Mouse (Mus musculus) cerebellum, adult 9-11 months (tissue): ENCODE measurements around the gene Clasp2.
A peak's percentile ranks its signal among the peaks of the same experiment; 100 is the strongest.
"Not testable (repeated sequence)": the region's sequence is repeated elsewhere in the genome, so short reads cannot be mapped to it uniquely, and the experiment has no call there.

Experiments
- DNase-seq: peaks from one replicate; pipeline ENCODE4 v3.0.0; 2022

Gene Clasp2

DNA sequence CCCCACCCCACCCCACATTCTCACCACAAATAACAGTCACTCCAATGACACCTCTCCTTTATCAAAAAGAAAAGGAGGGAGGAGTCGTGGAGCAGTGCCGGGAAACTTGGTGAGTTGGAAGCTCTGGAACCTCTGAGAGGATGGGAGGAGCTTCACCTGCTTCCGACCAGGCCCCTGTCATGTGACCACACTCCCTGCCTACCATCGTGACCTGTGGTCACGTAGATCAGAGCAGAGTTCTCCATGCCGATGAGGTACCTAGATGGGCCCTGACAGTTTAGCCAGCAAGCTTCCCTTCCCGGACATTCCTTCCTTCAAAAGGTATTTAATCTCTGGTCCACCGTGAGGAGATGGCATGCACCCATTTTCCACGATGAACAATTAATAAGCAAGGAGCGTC is 17.2 kb downstream of the Clasp2 start:
- DNase-seq, result no peak

DNA sequence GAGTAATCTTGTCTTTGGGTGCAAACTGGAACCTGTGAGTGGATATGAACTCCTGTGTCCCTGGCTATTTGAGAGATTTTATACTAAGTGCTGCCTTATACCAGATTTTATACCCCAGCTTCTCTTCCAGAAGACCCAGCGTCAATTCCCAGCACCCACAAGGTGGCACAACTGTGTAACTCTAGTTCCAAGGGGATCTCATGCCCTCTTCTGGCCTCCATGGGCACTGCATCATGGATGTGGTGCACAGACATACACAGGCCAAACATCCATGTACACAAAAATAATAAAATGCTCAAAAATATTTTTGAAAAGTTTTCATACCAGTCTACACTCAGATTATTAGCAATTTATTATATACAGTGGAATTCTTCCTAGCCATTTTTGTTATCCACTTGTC is 18.4 kb downstream of the Clasp2 start:
- no peak for DNase-seq

DNA sequence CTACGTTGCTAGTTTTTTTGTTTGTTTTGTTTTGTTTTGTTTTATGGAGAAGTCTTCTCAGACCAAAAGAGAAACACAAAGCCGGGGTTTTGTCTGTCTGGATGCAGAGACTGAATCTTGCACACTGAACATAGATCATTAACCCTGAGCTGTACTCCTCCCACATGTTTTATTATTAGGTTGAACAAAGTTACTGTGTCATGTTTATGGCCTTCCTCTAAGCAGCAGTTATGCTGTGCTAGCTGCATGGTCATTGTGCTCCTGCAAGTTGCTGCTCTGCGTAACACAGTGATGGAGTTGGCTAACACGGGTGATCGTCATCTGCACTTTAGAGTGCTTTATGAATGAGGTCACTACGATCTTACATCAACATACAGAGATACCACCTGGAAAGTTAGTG is 21.1 kb downstream of the Clasp2 start:
- DNase-seq, result no peak

DNA sequence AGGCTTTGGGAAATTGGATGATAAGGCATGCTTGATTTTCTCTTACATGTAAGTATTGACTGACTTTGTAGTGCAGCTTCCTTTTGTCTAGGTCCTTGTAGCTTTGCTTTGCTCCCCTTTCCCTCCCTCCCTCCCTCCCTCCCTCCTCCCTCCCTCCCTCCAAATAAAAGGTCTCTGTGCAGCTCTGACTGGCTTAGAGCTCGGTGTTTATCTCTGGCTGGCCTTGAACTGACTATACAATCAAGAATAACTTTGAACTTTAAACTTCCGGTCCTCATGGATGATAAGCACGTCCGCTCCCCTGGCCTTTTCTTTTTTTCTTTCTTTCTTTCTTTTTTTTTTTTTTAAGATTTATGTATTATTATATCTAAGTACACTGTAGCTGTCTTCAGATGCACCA is 21.9 kb downstream of the Clasp2 start:
- DNase-seq, result no peak

DNA sequence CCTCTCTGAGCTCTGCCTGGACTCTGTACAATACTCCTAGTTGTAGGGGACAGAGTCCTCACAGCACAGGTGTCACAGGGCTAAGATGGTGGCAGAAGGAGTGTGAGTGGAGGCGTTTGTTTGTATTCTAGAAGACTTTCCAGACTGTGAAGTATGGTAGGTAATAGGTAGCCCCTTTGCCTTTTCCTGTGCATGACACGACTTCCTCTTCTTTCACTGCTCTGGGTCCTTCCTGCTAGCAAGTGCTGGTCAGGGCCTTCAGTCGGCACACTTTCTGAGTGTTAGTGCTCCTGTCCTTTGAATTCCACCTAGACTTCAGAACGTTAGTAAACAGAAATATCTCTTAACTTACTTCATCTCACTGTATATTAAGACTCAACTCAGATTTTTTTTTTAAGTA is 29.4 kb downstream of the Clasp2 start:
- DNase-seq, result no peak

DNA sequence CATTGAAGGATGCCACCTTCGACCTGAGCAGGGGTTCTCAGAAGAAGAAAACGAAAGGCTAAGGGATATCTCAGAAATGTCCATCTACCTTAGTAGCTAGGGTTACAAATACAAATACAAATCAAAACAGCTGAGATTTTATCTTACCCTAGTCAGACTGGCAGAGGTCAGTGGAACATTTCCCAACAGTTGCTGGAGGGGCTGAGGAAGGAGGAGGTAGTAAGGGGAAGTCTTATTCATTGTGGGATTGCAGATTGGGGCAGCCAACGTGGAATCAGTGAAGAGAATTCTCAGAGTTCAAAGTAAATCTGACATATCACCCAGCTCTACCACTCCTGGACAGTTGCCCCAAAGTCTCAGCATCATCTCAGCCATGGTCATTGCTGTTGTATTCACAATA is 39.6 kb downstream of the Clasp2 start:
- DNase-seq, result no peak

DNA sequence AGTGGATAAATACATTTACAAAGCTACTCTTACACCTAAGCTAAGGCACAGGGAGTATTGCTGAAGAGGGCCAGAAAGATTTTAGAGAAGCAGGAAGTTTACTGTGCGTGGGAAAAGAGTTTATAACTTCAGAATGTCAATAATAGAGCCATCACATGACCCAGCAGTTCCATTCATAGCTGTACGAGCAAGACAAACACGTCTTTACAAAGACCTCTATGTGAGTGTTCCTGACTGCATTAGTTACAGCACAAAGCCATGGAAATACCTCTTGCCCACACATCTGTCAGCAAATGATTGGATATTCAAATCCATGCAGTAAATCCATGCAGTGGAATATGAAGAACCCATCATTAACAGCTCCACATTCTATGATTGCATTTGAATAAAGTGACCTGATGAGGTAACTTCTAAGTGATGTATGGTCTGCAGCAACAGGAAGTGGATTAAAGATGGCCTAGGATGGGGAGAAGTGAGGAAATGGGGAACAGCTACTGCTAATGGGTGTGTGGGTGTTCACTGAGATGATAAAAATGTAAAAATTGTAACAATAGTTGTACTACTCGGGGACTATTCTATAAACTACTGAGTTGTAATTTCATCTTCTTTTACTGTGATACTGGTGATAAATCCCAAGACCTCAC is 41.2 kb downstream of the Clasp2 start:
- DNase-seq, result no peak

DNA sequence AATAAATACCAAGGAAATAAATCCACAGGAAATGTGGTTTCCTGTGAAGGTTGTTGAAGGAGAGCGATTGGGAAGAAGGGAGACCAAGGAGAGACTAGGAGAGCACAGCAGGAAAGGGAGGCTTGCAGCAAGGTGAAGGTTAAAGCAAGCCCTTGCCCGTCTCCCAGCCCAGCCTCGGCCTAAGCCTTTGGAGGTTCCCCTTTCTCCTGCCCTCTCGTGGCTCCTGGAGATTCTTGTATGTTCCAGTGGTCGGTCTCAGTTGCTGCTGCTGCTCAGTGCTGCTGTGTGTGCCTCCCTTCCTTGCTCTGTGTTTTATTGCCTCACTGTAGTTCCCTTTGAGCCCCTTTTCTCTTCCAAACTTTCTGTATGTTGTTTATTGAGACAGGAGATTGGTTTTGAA is 42.4 kb downstream of the Clasp2 start:
- DNase-seq, result no peak

DNA sequence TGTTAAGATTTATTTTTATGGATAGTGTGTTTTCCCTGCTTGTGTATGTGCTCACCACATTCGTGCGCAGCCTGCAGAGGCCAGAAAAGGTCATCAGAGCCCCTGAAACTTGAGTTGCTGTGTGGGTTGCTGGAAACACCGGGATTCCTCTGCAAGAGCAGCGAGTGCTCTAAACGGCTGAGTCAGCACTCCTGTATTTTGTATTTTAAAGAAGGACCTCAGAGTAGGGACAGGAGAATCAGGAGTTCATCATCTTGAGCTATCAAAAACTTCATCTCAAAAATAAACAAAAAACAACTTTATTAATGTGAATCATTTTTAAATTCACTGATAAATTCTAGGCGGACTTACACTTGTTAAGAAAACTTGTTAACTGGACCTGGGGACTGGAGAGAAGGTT is 48.0 kb downstream of the Clasp2 start:
- DNase-seq, result not testable (repeated sequence)

DNA sequence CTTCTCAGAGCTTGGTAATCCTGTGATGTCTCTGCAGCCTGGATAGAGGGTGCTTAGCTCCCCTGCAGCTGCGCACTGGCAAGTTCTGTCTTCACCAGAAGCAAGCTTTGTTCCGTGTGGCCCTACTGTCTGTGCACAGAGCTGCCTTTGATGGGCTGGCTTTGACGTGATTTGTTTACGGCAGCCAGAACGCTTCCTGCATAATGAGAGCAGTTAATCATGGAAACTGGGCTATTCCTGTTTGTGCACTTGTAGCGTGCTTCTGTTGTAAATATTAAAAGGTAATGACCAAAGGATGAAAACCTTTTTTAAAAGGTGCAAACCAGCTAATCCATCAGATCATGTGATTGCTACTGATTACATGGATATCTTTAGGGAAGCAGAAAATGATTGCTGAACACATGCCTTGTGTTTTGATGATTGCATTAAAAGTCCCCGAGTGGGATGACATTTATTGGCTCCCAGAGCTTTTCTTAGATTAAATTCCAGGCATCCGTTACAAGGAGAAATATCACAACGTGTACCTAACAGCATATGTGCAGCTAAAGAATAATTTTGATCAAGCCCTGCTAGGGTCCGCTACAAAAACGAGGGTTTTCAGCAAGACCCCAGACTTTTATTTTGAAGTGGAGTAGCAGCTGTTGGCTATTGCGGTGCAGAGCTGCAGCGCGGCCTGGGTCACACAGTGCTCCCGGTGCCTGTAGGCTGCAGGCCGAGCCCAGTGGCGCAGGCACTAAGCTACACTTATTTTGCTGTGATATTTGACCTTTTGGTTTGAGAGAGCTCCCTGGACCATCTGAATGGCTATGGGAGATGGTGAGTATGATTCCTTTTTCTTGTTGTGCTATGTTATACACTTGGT is 51.6 kb downstream of the Clasp2 start:
- DNase-seq, result peak; percentile 86

DNA sequence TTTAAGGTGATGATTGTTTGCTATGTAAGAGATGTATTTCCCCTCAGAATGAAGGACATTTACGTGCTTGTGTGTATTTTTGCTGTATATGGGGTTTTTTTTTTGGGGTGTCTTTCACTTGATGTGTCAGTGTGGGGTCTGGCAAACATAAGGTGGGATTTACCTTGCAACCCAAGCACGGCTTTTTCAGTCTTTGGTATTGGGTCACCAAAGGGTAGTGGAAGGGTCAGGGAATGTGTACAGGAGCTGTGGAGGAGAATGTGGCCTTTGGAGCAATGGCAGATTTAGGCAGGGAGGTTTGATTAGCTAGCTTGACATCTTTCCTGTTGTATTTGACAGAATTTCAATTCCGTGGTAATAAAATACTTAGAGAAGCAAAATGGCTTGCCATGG is 52.2 kb downstream of the Clasp2 start:
- DNase-seq, result no peak

DNA sequence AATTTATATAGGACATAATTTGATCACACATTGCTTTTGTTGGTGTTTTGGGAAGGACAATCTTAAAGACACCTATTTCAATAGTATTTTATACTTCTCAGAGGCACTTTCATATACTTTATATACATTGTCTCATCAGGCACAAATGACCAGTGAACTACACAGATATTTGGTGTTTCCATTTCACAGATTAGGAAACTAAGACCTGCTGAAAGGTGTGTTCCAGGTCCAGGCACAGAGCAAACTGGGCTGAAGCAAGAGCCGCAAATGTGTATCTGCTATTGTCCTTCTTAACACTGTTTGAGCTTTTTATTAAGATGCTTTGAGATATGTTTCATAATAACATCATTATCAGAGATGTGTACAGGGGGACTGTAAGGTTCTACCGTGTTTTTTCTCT is 52.7 kb downstream of the Clasp2 start:
- no peak for DNase-seq

DNA sequence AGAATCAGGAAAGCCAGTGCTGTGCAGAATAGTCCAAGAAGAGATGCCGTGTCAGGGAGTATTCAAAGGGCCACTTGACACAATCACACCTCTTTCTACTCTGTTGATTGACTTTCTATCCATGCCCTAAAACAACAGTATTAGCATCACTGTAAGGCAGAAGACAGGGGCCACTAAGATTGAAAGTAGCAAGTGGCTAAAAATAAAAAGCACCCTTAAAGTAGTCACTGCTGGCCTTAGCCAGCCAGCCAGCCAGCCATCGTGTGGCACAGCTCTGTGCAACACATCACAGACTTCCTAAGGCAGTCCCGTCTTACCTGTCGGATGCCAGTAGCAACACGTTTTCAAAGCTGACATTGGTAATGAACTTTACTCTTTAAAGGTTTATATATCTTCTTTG is 55.9 kb downstream of the Clasp2 start:
- no peak for DNase-seq

DNA sequence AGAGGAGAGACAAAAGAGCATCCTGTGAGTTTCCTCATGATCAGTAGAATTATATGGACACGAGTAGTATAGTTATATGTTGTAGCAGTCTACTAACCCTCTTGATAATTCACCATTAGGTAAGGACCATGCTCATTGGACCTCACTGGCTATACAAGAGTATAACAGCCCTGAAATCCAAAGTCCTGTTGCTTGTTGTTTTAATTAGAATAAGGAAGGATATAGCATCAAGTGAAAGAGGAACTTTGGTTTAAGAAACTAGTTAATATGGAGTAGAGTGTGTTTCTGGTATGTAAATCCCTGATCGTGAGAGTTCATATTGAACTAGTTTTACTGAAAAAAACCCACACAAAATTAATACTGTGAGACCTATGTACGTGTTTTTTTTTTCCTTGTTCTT is 59.4 kb downstream of the Clasp2 start:
- no peak for DNase-seq

DNA sequence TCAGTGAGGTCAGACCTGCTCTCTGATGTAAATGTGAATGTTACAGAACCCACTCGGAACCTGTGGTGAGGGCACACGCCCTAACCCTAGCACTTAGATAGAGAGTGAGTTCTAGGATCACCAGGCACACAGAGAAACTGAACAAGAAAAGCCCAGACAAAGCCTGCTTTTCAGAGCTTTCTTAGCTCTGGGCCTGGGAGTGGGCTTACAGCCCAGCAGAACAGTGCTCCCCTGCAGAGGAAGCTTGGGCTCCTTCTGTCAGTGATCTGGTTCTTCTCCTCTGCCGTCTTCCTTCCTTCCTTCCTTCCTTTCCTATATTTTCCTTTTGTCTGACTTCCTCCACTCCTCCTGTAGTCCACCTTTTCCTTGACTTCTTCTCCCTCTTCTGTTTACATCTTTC is 61.5 kb downstream of the Clasp2 start:
- DNase-seq, result no peak

DNA sequence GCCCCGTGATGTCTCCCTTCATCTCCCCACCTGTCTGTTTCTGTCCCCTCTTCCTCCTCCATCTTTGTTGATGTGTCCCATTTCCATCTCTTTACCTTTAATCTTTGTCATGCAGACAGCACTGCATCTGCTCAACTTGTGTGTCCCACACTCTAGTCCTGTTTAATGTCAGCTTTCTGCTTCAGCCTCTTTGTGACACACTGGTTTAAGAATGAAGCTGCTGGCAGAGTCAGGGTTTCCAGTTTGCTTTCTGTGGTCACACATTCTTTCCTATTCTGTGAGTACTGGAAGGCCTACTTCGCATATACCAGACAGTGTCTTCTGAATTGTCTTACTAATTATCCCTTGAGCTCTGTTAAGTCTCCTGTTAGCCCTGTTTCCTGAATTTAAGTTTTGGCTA is 62.5 kb downstream of the Clasp2 start:
- no peak for DNase-seq

DNA sequence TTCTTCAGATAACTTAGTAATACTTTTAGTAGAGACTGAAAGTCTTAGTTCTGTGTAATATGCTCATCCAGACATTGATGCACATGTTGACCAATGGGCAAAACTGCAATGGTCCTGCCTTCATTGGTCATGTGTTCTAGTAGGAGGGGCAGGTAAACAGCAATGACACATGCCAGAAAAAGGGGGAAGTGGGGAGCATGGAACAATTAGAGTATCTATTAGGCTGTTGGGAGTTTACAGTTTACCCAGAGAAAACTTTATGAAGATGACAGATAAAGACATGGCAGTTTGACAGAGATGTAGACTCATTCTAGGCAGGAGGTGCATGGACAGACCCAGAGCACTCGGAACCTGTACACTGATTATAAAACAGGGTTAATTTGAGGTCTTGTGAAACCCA is 64.1 kb downstream of the Clasp2 start:
- DNase-seq, result no peak

DNA sequence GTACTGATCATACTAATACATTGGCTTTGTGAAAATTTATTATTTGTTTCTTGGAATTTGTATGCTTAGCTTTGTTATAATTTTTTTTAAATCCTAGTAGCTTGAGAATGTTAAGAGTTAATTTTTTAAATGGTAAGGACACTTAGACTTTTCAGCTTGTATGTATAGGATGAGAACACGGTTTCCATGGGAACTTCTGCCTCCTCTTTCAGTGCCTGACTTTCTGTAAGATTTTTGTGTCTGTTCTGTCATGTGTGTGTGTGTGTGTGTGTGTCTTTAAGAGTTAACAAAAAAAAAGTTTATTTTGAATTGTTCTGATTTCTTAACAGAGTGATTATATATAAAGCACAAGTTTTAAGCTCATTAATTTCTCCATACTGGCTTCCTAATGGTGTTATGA is 70.1 kb downstream of the Clasp2 start:
- DNase-seq, result no peak

DNA sequence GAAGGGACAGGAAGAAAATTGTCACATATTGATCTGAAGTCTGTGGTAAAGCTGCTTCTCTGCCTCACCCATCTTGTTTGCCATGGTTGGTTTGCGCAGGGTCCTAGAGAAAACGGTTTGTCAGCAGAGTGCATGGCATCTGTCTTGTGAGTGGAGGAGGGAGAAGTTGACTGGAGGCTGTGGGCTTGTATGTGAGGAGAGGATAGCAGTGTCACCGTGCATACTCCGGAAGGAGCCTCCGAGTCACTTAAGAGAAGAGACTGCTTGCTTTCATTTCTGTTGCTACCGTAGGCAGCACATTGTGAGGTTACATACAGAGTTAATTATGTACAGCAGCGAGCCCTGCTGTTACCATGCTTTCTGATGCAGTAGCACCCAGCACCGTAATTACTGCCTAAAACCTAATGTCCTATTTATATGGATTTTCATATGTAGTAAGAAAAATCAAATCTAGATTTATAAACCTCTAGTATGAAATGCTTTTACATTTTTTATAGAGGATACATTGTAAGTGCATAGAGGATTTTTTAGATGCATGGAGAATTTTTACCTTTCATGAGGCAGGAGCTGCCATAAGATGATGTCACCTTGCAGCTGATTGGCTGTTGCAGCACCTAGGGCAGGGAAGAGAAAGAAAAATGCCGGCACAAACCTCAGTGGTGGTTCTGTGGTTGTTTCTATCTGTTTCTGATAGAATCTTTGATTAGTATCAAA is 70.8 kb downstream of the Clasp2 start:
- peak; percentile 64 for DNase-seq

DNA sequence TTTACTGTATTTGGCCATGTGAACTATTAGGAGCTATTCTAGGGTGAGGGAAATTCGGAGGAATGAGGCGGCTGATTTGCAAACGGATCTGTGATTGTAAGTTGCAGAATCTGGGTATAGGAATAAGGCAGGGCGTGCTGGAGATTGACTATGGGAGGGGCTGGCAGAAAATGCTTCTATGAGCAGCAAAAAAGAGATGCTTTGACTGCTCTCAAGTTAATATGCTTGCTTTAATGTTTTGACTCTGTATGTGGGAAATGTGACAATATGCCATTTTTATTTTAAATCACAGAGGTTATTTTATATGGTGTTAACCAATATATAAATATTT is 71.4 kb downstream of the Clasp2 start:
- no peak for DNase-seq

DNA sequence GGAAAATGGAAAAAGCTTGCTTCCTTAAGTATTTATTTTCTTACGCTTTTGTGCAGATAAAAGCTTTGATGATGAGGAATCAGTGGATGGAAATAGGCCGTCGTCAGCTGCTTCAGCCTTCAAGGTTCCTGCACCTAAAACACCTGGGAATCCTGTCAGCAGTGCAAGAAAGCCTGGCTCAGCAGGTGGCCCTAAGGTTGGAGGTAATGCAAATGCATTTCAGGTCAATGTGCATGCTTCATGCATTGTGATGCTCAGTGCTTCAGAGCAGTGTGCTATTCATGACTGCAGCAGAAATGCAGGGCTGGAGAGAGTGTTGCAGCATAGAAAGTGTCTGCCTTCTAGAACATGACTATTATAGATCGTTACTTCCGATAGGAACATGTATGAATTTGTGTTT is 71.8 kb downstream of the Clasp2 start:
- DNase-seq, result no peak

DNA sequence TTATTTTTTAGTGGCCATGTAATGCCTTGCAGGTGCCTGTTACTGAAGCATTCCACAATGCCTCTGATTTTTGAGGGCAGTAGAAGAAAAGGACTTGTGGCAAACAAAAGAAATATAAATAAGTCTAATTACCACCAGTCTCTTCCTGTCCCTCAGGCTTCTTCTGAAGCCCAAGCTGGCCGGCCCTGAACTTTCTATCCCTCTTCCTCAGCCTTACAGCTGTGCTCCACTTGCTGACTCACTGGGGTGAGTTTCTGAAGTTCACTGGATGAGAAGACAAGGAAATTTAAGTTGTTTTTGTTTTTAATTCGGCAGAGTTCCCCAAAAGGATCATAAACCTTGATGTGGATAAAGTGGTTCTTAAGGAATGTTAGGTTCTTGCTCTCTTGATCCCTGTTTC is 74.6 kb downstream of the Clasp2 start:
- no peak for DNase-seq

DNA sequence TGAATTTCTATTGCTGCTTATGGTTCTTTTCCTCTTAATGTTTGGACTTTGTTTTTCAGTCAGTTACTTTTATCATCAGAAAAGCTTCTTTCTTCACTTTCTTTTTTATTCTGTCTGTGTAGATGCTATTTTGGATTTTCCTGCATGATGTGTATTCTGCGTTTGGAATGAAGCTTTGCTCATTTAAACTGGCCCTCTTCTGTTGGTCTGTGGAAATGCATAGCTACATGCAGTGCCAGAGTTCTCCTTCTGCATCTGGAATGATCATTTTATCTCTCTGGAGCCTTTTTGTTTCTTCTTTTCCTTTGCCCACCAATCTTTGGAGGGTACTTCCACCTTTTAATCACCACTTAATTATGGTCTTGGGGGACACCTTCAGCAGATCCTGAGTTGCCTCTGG is 80.9 kb downstream of the Clasp2 start:
- no peak for DNase-seq

DNA sequence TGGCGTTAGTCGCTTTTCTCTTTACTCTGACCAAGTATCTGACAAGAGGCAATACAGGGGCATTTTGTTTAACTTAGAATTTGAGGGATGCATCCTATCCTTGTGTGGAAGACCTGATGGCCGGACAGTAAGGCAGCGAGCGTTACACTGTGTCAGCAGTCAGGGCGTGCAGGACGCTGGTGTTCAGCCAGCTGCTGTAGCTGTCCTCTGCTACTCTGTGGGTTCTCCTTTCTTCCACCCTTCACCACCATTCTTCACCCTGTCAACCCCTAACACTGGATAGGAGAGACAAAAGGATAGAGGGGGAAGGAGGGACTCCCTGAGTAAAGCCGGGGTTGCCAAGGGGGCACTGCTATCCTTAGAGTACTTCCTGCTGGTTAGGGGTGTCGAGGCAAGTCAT is 87.4 kb downstream of the Clasp2 start:
- DNase-seq, result no peak
